Mouse (Mus musculus) erythroblast, embryonic 14.5 days (primary cell): ENCODE measurements around the gene Fkbp5.

ENCODE experiments used
- GATA1 ChIP-seq: IDR thresholded peaks from 2 replicates; pipeline ENCODE4 v1.6.1; 2012; ENCODE audit warnings: low read length, inconsistent platforms, mixed read lengths
- TAL1 ChIP-seq: IDR thresholded peaks from 3 replicates; pipeline ENCODE4 v1.6.1; 2012; ENCODE audit warnings: low read length, inconsistent platforms, mixed read lengths

- TF ChIP-seq TAL1 = no peak
- no peak for TF ChIP-seq GATA1
Observed at GRCm38 (mm10) chr17:28351353-28351890, 165.9 kb downstream of the Fkbp5 start.
